Mouse (Mus musculus): ENCODE results near the gene Lat. TPM values are rescaled to one million over a fixed set of nuclear protein-coding genes. Genes with fewer than 3 reads are reported as not detected.

The Lat gene
- polyA plus RNA-seq, 1 experiment from 2014 or later = 2.0 TPM

DNA sequence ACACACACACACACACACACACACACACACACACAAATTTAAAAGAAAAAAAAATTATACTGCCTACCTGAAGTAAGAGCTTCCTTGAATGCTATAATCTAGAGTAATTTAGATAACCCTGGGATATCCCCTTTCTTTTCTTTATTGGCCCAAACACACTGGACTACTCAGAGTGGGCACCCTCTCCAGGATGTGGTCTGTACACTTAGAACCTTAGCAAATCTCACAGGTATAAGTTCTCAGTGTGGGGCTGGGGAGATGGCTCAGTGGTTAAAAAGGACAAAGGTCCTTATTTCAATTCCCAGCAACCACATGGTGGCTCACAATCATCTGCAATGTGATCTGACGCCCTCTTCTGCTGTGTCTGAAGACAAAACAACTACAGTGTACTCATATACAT lies 22.3 kb downstream of the Lat start:
- Histone ChIP-seq H3K27ac (ENCODE audit: low read length) (no peak overlapping the region), H3K27me3 (ENCODE audit: control insufficient read depth, insufficient read depth, low read length) (no peaks in the 10 kb centered on the region), H3K4me1 (ENCODE audit: control insufficient read depth, insufficient read depth, low read length) (no peaks in the 10 kb centered on the region; the same call in 1 of the 2 replicates), H3K4me3 (replicated peaks; ENCODE audit: low read length) (no peak overlapping the region), H3K4me2 (ENCODE audit: low read depth, low read length) (no peak overlapping the region), H3K9ac (ENCODE audit: low read length) (no peak overlapping the region), H3K9me3 (replicated peaks; ENCODE audit: control insufficient read depth, low read length) (no peaks in the 10 kb centered on the region), H3K36me3 (ENCODE audit: control insufficient read depth, insufficient read depth, low read length) (no peaks in the 10 kb centered on the region)
- ATAC-seq (ENCODE audit: insufficient read depth, low FRiP score) = no peak
- 56% methylated on average over 1 of the region's 1 CpGs for WGBS

DNA sequence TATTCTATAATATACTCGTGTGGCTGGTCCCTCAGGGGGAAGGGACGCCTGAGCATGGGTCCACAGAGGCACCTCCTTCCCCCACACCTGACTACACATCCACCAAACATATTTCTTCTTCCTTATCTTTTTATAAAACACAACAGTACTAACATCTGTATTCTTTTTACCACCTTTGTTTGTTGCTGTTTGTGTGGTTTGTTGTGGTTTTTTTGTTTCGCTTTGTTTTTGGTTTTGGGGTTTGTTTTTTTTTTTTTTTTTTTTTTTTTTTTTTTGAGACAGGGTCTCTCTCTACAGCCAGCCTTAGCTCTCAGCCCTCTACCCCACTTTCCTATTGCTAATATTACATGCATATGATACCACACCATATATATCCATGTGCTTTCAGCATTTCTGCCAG lies 23.4 kb downstream of the Lat start:
- H3K4me2 ChIP-seq (ENCODE audit: low read depth, low read length) = no peak overlapping the region
- H3K27me3 ChIP-seq (ENCODE audit: control insufficient read depth, insufficient read depth, low read length) = no peaks in the 10 kb centered on the region
- no peak overlapping the region for H3K27ac ChIP-seq (ENCODE audit: low read length)
- no peak for ATAC-seq (ENCODE audit: insufficient read depth, low FRiP score)
- H3K9ac ChIP-seq (ENCODE audit: low read length) = no peak overlapping the region
- no peaks in the 10 kb centered on the region; the same call in 1 of the 2 replicates for H3K4me1 ChIP-seq (ENCODE audit: control insufficient read depth, insufficient read depth, low read length)
- no peaks in the 10 kb centered on the region for H3K9me3 ChIP-seq (replicated peaks; ENCODE audit: control insufficient read depth, low read length)
- WGBS = 50% methylated on average over 3 of the region's 3 CpGs
- no peaks in the 10 kb centered on the region for H3K36me3 ChIP-seq (ENCODE audit: control insufficient read depth, insufficient read depth, low read length)
- H3K4me3 ChIP-seq (replicated peaks; ENCODE audit: low read length) = no peak overlapping the region

DNA sequence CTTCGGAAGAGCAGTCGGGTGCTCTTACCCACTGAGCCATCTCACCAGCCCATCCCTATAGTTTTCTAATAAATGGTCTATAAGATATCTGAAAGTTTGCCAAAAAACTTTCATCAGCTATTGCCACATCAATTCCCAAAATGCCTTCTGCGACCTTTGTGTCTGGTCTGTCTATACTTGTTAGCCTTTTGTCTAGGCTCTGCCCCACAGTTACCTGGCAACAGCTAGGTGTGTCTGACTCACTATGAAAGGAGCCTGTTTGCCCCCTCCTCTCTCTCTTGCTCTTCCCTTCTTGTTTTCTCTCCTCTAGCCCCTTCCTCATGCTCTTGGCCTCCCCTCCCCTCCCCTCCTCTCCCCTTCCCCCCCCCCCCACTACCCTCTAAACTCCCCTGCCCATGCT lies 23.8 kb downstream of the Lat start:
- H3K4me3 ChIP-seq (replicated peaks; ENCODE audit: low read length) = no peak overlapping the region
- no peaks in the 10 kb centered on the region for H3K27me3 ChIP-seq (ENCODE audit: control insufficient read depth, insufficient read depth, low read length)
- no peak overlapping the region for H3K27ac ChIP-seq (ENCODE audit: low read length)
- peak; percentile 66; the same call in 1 of the 2 replicates for ATAC-seq (ENCODE audit: insufficient read depth, low FRiP score)
- H3K9ac ChIP-seq (ENCODE audit: low read length) = no peak overlapping the region
- no peaks in the 10 kb centered on the region; the same call in 1 of the 2 replicates for H3K4me1 ChIP-seq (ENCODE audit: control insufficient read depth, insufficient read depth, low read length)
- H3K4me2 ChIP-seq (ENCODE audit: low read depth, low read length) = no peak overlapping the region
- H3K9me3 ChIP-seq (replicated peaks; ENCODE audit: control insufficient read depth, low read length) = no peaks in the 10 kb centered on the region
- no peaks in the 10 kb centered on the region for H3K36me3 ChIP-seq (ENCODE audit: control insufficient read depth, insufficient read depth, low read length)
- WGBS = 55% methylated on average over 3 of the region's 3 CpGs

DNA sequence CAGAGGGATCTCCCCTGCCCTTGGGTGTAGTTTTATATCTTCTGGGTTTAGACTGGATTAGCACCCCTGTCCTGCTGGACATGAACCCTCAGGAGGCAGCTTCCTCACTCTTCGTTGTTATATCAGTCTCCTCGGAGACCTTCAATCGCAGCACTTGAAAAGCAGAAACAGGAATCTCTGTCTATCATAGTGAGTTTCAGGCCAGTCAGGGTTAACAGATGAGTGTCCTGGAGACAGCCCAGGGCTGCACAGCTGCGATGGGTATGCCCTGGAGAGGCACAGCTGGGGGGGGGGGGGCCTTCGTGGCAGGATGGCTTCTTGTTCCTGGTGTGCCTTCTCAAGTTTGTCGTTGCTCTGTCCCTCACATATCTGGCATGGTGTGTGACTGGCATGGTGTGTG lies 28.5 kb downstream of the Lat start:
- H3K4me3 ChIP-seq (replicated peaks; ENCODE audit: low read length) = no peak overlapping the region
- H3K9ac ChIP-seq (ENCODE audit: low read length) = no peak overlapping the region
- WGBS = 46% methylated on average over 6 of the region's 6 CpGs
- no peaks in the 10 kb centered on the region; the same call in 1 of the 2 replicates for H3K4me1 ChIP-seq (ENCODE audit: control insufficient read depth, insufficient read depth, low read length)
- no peak for ATAC-seq (ENCODE audit: insufficient read depth, low FRiP score)
- H3K27me3 ChIP-seq (ENCODE audit: control insufficient read depth, insufficient read depth, low read length) = no peaks in the 10 kb centered on the region
- H3K9me3 ChIP-seq (replicated peaks; ENCODE audit: control insufficient read depth, low read length) = no peaks in the 10 kb centered on the region
- no peak overlapping the region for H3K27ac ChIP-seq (ENCODE audit: low read length)
- H3K4me2 ChIP-seq (ENCODE audit: low read depth, low read length) = no peak overlapping the region
- H3K36me3 ChIP-seq (ENCODE audit: control insufficient read depth, insufficient read depth, low read length) = no peaks in the 10 kb centered on the region

DNA sequence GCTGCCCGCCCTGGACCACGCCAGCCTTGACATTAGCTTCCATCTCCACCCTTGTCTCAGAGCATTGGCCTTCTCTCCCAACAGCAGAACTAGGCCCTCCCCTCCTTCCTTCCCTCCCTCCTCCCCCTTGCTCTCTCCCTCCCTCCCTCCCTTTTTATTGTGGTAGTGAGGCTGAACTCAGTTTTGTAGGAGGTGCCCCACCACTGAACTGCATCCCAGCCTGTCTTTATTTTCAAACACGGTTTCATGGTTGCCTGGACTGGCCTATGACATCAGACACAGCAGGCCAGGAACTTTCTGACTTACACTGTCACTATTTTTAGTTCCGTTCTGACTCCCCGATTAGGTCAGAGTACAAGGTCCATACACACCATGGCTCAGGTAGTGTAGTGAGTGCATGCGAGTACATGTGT lies 29.2 kb downstream of the Lat start:
- H3K27me3 ChIP-seq (ENCODE audit: control insufficient read depth, insufficient read depth, low read length) = no peaks in the 10 kb centered on the region
- H3K4me3 ChIP-seq (replicated peaks; ENCODE audit: low read length) = no peak overlapping the region
- ATAC-seq (ENCODE audit: insufficient read depth, low FRiP score) = peak; percentile 56; the same call in 1 of the 2 replicates
- H3K27ac ChIP-seq (ENCODE audit: low read length) = no peak overlapping the region
- no peak overlapping the region for H3K9ac ChIP-seq (ENCODE audit: low read length)
- H3K36me3 ChIP-seq (ENCODE audit: control insufficient read depth, insufficient read depth, low read length) = no peaks in the 10 kb centered on the region
- H3K4me1 ChIP-seq (ENCODE audit: control insufficient read depth, insufficient read depth, low read length) = no peaks in the 10 kb centered on the region; the same call in 1 of the 2 replicates
- H3K9me3 ChIP-seq (replicated peaks; ENCODE audit: control insufficient read depth, low read length) = no peaks in the 10 kb centered on the region
- 64% methylated on average over 6 of the region's 6 CpGs for WGBS
- no peak overlapping the region for H3K4me2 ChIP-seq (ENCODE audit: low read depth, low read length)

DNA sequence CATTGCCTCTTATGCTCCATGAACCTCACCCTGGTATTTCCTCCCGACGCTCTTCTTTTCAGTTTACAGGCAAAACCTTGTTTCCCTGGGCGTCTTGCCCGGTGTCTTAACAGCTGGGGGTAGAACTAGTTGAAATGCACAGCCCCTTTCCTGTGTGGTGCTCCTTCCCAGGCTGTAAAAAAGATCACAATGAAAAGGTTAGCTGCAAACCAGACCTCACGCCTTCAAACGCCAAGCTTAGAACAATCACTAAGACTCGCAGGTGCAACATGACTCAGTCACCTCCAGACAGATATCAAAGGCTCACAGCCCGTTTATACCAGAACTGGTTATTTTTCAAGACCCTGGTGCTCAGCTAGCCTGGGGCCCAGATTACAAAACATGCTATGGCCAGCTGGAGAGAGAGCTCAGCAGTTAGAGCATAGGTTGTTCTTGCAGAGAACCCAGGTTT lies 29.8 kb downstream of the Lat start:
- 73% methylated on average over 8 of the region's 8 CpGs for WGBS

DNA sequence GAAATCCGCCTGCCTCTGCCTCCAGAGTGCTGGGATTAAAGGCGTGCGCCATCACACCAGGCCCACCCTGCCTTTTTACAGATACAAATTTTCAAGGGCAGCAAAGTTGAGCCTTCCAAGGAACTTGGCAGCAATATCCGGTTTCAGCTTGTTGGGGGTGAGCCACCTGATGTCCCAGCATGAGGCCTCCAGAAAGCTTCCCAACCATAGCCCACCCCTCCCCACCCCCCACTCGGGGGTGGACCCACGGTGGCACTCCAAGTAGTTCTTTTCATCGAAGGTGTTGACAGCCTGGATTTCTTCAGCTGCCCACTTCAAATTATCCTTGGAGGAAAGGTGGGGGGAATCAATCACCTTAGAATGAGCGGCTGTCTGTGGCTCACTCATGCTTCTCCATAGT lies 30.5 kb downstream of the Lat start:
- H3K27me3 ChIP-seq (ENCODE audit: control insufficient read depth, insufficient read depth, low read length) = no peaks in the 10 kb centered on the region
- H3K27ac ChIP-seq (ENCODE audit: low read length) = no peak overlapping the region
- no peaks in the 10 kb centered on the region for H3K36me3 ChIP-seq (ENCODE audit: control insufficient read depth, insufficient read depth, low read length)
- no peaks in the 10 kb centered on the region for H3K4me1 ChIP-seq (ENCODE audit: control insufficient read depth, insufficient read depth, low read length)
- WGBS = 80% methylated on average over 8 of the region's 8 CpGs
- no peak for ATAC-seq (ENCODE audit: insufficient read depth, low FRiP score)
- H3K4me2 ChIP-seq (ENCODE audit: low read depth, low read length) = no peak overlapping the region
- no peaks in the 10 kb centered on the region for H3K9me3 ChIP-seq (replicated peaks; ENCODE audit: control insufficient read depth, low read length)
- H3K9ac ChIP-seq (ENCODE audit: low read length) = no peak overlapping the region
- no peak overlapping the region for H3K4me3 ChIP-seq (replicated peaks; ENCODE audit: low read length)

More for the DNA sequence above, 29.8 kb downstream of the Lat start:
- Histone ChIP-seq H3K4me1 (ENCODE audit: control insufficient read depth, insufficient read depth, low read length) (no peaks in the 10 kb centered on the region; the same call in 1 of the 2 replicates), H3K9ac (ENCODE audit: low read length) (no peak overlapping the region), H3K4me2 (ENCODE audit: low read depth, low read length) (no peak overlapping the region), H3K36me3 (ENCODE audit: control insufficient read depth, insufficient read depth, low read length) (no peaks in the 10 kb centered on the region), H3K9me3 (replicated peaks; ENCODE audit: control insufficient read depth, low read length) (no peaks in the 10 kb centered on the region), H3K27ac (ENCODE audit: low read length) (no peak overlapping the region), H3K4me3 (replicated peaks; ENCODE audit: low read length) (no peak overlapping the region), H3K27me3 (ENCODE audit: control insufficient read depth, insufficient read depth, low read length) (no peaks in the 10 kb centered on the region)
- ATAC-seq (ENCODE audit: insufficient read depth, low FRiP score) = no peak

DNA sequence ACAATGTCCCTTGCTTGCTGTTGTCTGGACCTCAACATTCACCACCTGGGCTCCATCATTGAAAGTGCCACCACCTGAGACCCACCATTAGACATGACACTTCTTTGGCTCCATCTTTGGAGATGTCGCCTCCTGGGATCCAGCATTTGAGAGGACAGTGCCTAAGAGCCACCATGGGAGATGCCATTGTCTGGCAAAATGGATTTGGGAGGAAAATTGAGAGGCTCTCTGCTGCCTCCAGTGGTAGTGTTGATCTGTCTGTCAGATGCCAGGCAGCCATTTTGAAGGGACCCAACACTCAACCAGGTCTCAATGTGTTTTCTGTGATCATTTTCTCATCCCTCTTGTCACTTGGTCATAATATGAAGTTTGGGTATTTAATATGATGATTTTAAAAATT lies 33.8 kb downstream of the Lat start:
- Histone ChIP-seq H3K4me3 (replicated peaks; ENCODE audit: low read length) (no peak overlapping the region), H3K4me1 (ENCODE audit: control insufficient read depth, insufficient read depth, low read length) (no peaks in the 10 kb centered on the region), H3K4me2 (ENCODE audit: low read depth, low read length) (no peak overlapping the region), H3K9ac (ENCODE audit: low read length) (no peak overlapping the region), H3K27me3 (ENCODE audit: control insufficient read depth, insufficient read depth, low read length) (no peaks in the 10 kb centered on the region), H3K36me3 (ENCODE audit: control insufficient read depth, insufficient read depth, low read length) (no peaks in the 10 kb centered on the region), H3K9me3 (replicated peaks; ENCODE audit: control insufficient read depth, low read length) (no peaks in the 10 kb centered on the region), H3K27ac (ENCODE audit: low read length) (no peak overlapping the region)
- WGBS = 86% methylated on average over 1 of the region's 1 CpGs
- ATAC-seq (ENCODE audit: insufficient read depth, low FRiP score) = no peak

DNA sequence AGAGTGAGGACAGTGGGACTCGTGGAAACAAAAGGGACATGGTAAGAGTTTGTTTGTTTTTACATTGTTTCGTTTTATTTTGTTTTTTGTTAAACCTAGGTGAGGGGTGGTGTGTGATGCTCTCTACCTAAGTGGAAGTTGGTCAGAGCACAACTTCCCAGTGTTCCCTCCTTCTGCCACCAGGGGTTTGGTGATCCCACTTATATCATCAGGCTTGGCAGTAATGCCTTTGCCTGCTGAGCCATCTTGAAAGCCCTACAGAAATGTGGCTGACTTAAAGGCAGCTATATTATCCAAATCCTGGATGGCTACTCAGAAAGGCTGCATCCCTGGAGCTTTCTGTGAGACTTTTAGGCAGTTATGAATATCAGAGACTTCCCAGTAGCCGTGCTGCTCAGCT lies 36.7 kb downstream of the Lat start:
- Histone ChIP-seq H3K9me3 (replicated peaks; ENCODE audit: control insufficient read depth, low read length) (no peaks in the 10 kb centered on the region), H3K36me3 (ENCODE audit: control insufficient read depth, insufficient read depth, low read length) (no peaks in the 10 kb centered on the region), H3K9ac (ENCODE audit: low read length) (no peak overlapping the region), H3K27me3 (ENCODE audit: control insufficient read depth, insufficient read depth, low read length) (no peaks in the 10 kb centered on the region), H3K4me1 (ENCODE audit: control insufficient read depth, insufficient read depth, low read length) (no peaks in the 10 kb centered on the region), H3K27ac (ENCODE audit: low read length) (no peak overlapping the region), H3K4me2 (ENCODE audit: low read depth, low read length) (no peak overlapping the region), H3K4me3 (replicated peaks; ENCODE audit: low read length) (no peak overlapping the region)
- no peak for ATAC-seq (ENCODE audit: insufficient read depth, low FRiP score)
- 65% methylated on average over 3 of the region's 3 CpGs for WGBS

DNA sequence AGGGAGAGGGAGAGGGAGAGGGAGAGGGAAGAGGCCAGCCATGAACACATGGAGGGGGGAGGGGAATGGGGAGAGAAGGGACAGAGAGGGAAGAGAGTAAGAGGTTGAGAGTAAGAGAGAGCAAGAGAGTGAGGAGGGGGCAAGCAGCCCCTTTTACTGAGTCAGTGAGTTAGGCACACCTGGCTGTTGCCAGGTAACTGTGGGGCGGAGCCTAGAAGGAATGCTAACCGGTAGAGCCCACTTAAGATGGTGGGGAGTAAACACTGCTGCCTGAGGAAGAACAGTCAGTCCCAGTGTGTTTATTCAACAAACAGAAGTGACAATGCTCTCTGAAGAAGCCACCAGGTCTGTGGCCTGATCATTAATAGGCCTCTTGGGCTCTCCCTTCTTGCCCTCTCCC lies 38.7 kb downstream of the Lat start:
- no peak overlapping the region for H3K27ac ChIP-seq (ENCODE audit: low read length)
- H3K4me2 ChIP-seq (ENCODE audit: low read depth, low read length) = no peak overlapping the region
- ATAC-seq (ENCODE audit: insufficient read depth, low FRiP score) = no peak
- H3K4me3 ChIP-seq (replicated peaks; ENCODE audit: low read length) = no peak overlapping the region
- H3K9ac ChIP-seq (ENCODE audit: low read length) = no peak overlapping the region
- no peaks in the 10 kb centered on the region for H3K36me3 ChIP-seq (ENCODE audit: control insufficient read depth, insufficient read depth, low read length)
- WGBS = 37% methylated on average over 2 of the region's 2 CpGs
- H3K27me3 ChIP-seq (ENCODE audit: control insufficient read depth, insufficient read depth, low read length) = no peaks in the 10 kb centered on the region
- H3K4me1 ChIP-seq (ENCODE audit: control insufficient read depth, insufficient read depth, low read length) = no peaks in the 10 kb centered on the region
- no peaks in the 10 kb centered on the region for H3K9me3 ChIP-seq (replicated peaks; ENCODE audit: control insufficient read depth, low read length)
